Mouse (Mus musculus): ENCODE results near the gene Vps53. TPM values are rescaled to one million over a fixed set of nuclear protein-coding genes. Genes with fewer than 3 reads are reported as not detected.

The Vps53 gene
- total and polyA plus RNA-seq, 2 experiments from 2014 or later: 40.3 to 63.5 TPM

- WGBS: 76% methylated on average over 10 of the region's 10 CpGs
- Histone ChIP-seq H3K9ac (replicated peaks; ENCODE audit: low read length, poor library complexity, severe bottlenecking) (0 out of 2 replicates have a peak overlapping the region, but pooled peaks have one; percentile 24), H3K9me3 (ENCODE audit: low read length) (no peaks in the 10 kb centered on the region), H3K36me3 (ENCODE audit: insufficient read depth, low read length) (peaks cover 40% of the 10 kb centered on the region), H3K27ac (ENCODE audit: low read depth, low read length) (no peak overlapping the region), H3K4me2 (ENCODE audit: low read depth, low read length, poor library complexity, severe bottlenecking) (no peak overlapping the region), H3K4me3 (ENCODE audit: low read depth, low read length) (no peak overlapping the region), H3K4me1 (ENCODE audit: insufficient read depth, low read length) (no peaks in the 10 kb centered on the region), H3K27me3 (ENCODE audit: insufficient read depth, low read length) (no peaks in the 10 kb centered on the region)
- ATAC-seq (ENCODE audit: low FRiP score) (no peak), DNase-seq (ENCODE audit: low spot score) (no peak)
- no peak for TF ChIP-seq CTCF (IDR thresholded peaks at IDR 0.05)
Measured at GRCm38 (mm10) chr11:76120407-76120901, 59.0 kb downstream of the Vps53 start.

GRCm38 (mm10) chr11:76110416-76110815 lies 69.0 kb downstream of the Vps53 start:
- whole genome bisulfite sequencing: 95% methylated on average over 3 of the region's 3 CpGs
- Histone ChIP-seq H3K27me3 (ENCODE audit: insufficient read depth, low read length) (no peaks in the 10 kb centered on the region), H3K4me3 (ENCODE audit: low read depth, low read length) (no peak overlapping the region), H3K36me3 (ENCODE audit: insufficient read depth, low read length) (peaks cover 26% of the 10 kb centered on the region), H3K4me1 (ENCODE audit: insufficient read depth, low read length) (no peaks in the 10 kb centered on the region), H3K27ac (ENCODE audit: low read depth, low read length) (no peak overlapping the region), H3K4me2 (ENCODE audit: low read depth, low read length, poor library complexity, severe bottlenecking) (no peak overlapping the region), H3K9ac (replicated peaks; ENCODE audit: low read length, poor library complexity, severe bottlenecking) (no peak overlapping the region), H3K9me3 (ENCODE audit: low read length) (no peaks in the 10 kb centered on the region)
- ATAC-seq (ENCODE audit: low FRiP score): no peak
- DNase-seq (ENCODE audit: low spot score): no peak
- TF ChIP-seq CTCF (IDR thresholded peaks at IDR 0.05): no peak

- Histone ChIP-seq H3K9me3 (ENCODE audit: low read length) (no peaks in the 10 kb centered on the region), H3K27me3 (ENCODE audit: insufficient read depth, low read length) (no peaks in the 10 kb centered on the region), H3K9ac (replicated peaks; ENCODE audit: low read length, poor library complexity, severe bottlenecking) (no peak overlapping the region), H3K27ac (ENCODE audit: low read depth, low read length) (no peak overlapping the region), H3K4me3 (ENCODE audit: low read depth, low read length) (no peak overlapping the region), H3K4me2 (ENCODE audit: low read depth, low read length, poor library complexity, severe bottlenecking) (no peak overlapping the region), H3K4me1 (ENCODE audit: insufficient read depth, low read length) (no peaks in the 10 kb centered on the region), H3K36me3 (ENCODE audit: insufficient read depth, low read length) (peaks cover 13% of the 10 kb centered on the region)
- DNase-seq (ENCODE audit: low spot score) (no peak), ATAC-seq (ENCODE audit: low FRiP score) (no peak)
- no peak for TF ChIP-seq CTCF (IDR thresholded peaks at IDR 0.05)
- WGBS: 91% methylated on average over 11 of the region's 11 CpGs
Measured at GRCm38 (mm10) chr11:76106551-76107496, 72.6 kb downstream of the Vps53 start.

- H3K4me3 ChIP-seq (ENCODE audit: low read depth, low read length): no peak overlapping the region
- no peaks in the 10 kb centered on the region for H3K27me3 ChIP-seq (ENCODE audit: insufficient read depth, low read length)
- no peak overlapping the region for H3K4me2 ChIP-seq (ENCODE audit: low read depth, low read length, poor library complexity, severe bottlenecking)
- no peaks in the 10 kb centered on the region for H3K4me1 ChIP-seq (ENCODE audit: insufficient read depth, low read length)
- no peak overlapping the region for H3K27ac ChIP-seq (ENCODE audit: low read depth, low read length)
- H3K36me3 ChIP-seq (ENCODE audit: insufficient read depth, low read length): peaks cover 26% of the 10 kb centered on the region
- no peak for TF ChIP-seq CTCF (IDR thresholded peaks at IDR 0.05)
- no peaks in the 10 kb centered on the region for H3K9me3 ChIP-seq (ENCODE audit: low read length)
- no peak overlapping the region for H3K9ac ChIP-seq (replicated peaks; ENCODE audit: low read length, poor library complexity, severe bottlenecking)
- DNase-seq (ENCODE audit: low spot score) (no peak), ATAC-seq (ENCODE audit: low FRiP score) (no peak)
Measured at GRCm38 (mm10) chr11:76101154-76101553, 78.3 kb downstream of the Vps53 start.

- H3K27ac ChIP-seq (ENCODE audit: low read depth, low read length): no peak overlapping the region
Measured at GRCm38 (mm10) chr11:76099193-76099975, 80.1 kb downstream of the Vps53 start.

More at GRCm38 (mm10) chr11:76099193-76099975, 80.1 kb downstream of the Vps53 start:
- H3K9ac ChIP-seq (replicated peaks; ENCODE audit: low read length, poor library complexity, severe bottlenecking): no peak overlapping the region
- no peak overlapping the region for H3K4me2 ChIP-seq (ENCODE audit: low read depth, low read length, poor library complexity, severe bottlenecking)
- no peak overlapping the region for H3K4me3 ChIP-seq (ENCODE audit: low read depth, low read length)
- H3K36me3 ChIP-seq (ENCODE audit: insufficient read depth, low read length): peaks cover 22% of the 10 kb centered on the region
- no peaks in the 10 kb centered on the region for H3K9me3 ChIP-seq (ENCODE audit: low read length)
- no peak for TF ChIP-seq CTCF (IDR thresholded peaks at IDR 0.05)
- no peak for ATAC-seq (ENCODE audit: low FRiP score)
- no peak for DNase-seq (ENCODE audit: low spot score)
- no peaks in the 10 kb centered on the region for H3K4me1 ChIP-seq (ENCODE audit: insufficient read depth, low read length)
- 80% methylated on average over 4 of the region's 4 CpGs for WGBS
- no peaks in the 10 kb centered on the region for H3K27me3 ChIP-seq (ENCODE audit: insufficient read depth, low read length)
